Mouse (Mus musculus) liver, adult 2 months (tissue): ENCODE measurements around the gene Krt83.

ENCODE experiments used
- CTCF ChIP-seq: fragments of 200-500 bp; IDR thresholded peaks from 2 replicates; pipeline ENCODE4 v1.5.1; 2011; ENCODE audit warnings: low read depth, low read length, control low read depth
- POLR2A ChIP-seq: fragments of 200-500 bp; IDR thresholded peaks from 2 replicates; pipeline ENCODE4 v1.6.1; 2011; ENCODE audit warnings: low read length, control low read depth; ENCODE audit not compliant: insufficient read depth; ENCODE audit errors: extremely low read depth

DNA sequence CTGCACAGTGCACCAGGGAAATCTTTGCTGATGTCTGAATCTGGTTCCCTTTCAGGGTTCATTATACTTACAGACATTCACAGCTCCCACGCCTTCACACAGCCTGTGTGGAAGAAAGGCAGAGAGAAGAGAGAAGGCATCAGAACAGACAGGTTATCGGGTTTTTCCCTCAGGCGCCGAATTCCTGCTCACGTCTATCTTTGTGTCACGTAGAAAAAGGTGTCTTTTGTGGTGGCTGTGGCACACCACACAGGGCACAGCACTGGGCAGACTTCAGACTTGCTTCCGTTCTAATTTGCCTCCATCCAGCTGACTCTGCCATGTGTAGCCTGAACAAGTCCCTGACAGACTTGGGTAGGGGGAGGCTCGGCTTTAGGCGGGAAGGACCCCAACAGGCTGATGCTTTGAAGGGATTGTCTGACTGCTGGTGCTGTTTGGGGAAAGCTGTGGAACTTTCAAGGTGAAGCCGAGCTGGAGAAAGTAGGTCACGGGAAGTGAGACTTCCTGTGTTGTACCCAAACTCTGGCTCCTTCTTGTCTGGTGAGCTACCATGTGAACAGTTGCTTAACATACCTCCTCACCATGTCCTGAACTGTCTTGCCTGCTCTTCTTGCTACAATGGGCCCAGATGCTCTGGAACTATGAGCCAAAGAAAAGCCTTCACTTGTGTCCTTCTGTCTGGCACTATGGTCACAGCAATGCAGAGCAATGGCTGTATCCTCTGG, 5.2 kb downstream of the Krt83 start:
- no peak for TF ChIP-seq CTCF
- no peak for TF ChIP-seq POLR2A
